Mouse (Mus musculus) limb, embryonic 13.5 days (tissue): ENCODE measurements around the gene Serinc5. TPM values are rescaled to one million over a fixed set of nuclear protein-coding genes. Genes with fewer than 3 reads are reported as not detected.

ENCODE experiments used
- polyA plus RNA-seq: library from polyadenylated mRNA; unstranded; fragments of >200 nt; fragmentation: Nextera tagmentation; extraction: Ambion mirVana; gene quantifications from 2 replicates; pipeline ENCODE4 v1.2.1, GENCODE M21; 2015

Gene Serinc5
- polyA plus RNA-seq, 1 experiment from 2014 or later, result 10.5 TPM

Other genes starting within 250 kb of the Serinc5 start
- gene Ankrd34b, start 185.2 kb upstream of the Serinc5 start, polyA plus RNA-seq, result 0.09 and 0.13 TPM in 2 replicates
- gene Fam151b, start 127.1 kb upstream of the Serinc5 start, polyA plus RNA-seq, result 0.36 and 0.37 TPM in 2 replicates
- gene Zfyve16, start 80.2 kb upstream of the Serinc5 start, polyA plus RNA-seq, result 13.5 and 13.7 TPM in 2 replicates
- not detected in 2 replicates for gene Spz1, start 34.9 kb upstream of the Serinc5 start, polyA plus RNA-seq
- gene Thbs4, start 183.7 kb downstream of the Serinc5 start, polyA plus RNA-seq, result 22.9 and 33.4 TPM in 2 replicates
- gene Mtx3, start 233.7 kb downstream of the Serinc5 start, polyA plus RNA-seq, result 5.1 TPM in 2 replicates